Mouse (Mus musculus) lung, embryonic 15.5 days (tissue): Measurements from ENCODE around the gene Fam71d. TPM values are rescaled to one million over a fixed set of nuclear protein-coding genes. Genes with fewer than 3 reads are reported as not detected.
A peak's percentile ranks its signal among the peaks of the same experiment; 100 is the strongest.

Experiments
- ATAC-seq: fragments of 200-750 bp; cut with Nextera tagmentation; 2 replicates; pipeline ENCODE4 v1.8.0; 2017; ENCODE audit warnings: moderate number of reproducible peaks, borderline replicate concordance; ENCODE audit not compliant: low FRiP score, low TSS enrichment; ENCODE audit errors: extremely low read depth
- H3K27ac ChIP-seq: fragments of 300-500 bp; sonication (generic); 2 replicates; pipeline ENCODE4 v1.5.1; 2015; ENCODE audit warnings: moderate library complexity, mild to moderate bottlenecking, inconsistent platforms
- H3K27me3 ChIP-seq: fragments of 300-500 bp; sonication (generic); 2 replicates; pipeline ENCODE4 v1.6.1; 2015; ENCODE audit warnings: inconsistent platforms
- H3K36me3 ChIP-seq: fragments of 300-500 bp; sonication (generic); 2 replicates; pipeline ENCODE4 v1.6.1; 2015; ENCODE audit warnings: inconsistent platforms
- H3K4me1 ChIP-seq: fragments of 300-500 bp; sonication (generic); 2 replicates; pipeline ENCODE4 v1.6.1; 2015; ENCODE audit warnings: inconsistent platforms
- H3K4me2 ChIP-seq: fragments of 300-500 bp; sonication (generic); 2 replicates; pipeline ENCODE4 v1.6.1; 2015; ENCODE audit warnings: inconsistent platforms, mild to moderate bottlenecking, moderate library complexity
- H3K4me3 ChIP-seq: fragments of 300-500 bp; sonication (generic); 2 replicates; pipeline ENCODE4 v1.5.1; 2015; ENCODE audit warnings: mild to moderate bottlenecking, inconsistent platforms
- H3K9ac ChIP-seq: fragments of 300-500 bp; sonication (generic); 2 replicates; pipeline ENCODE4 v1.6.1; 2015; ENCODE audit warnings: inconsistent platforms
- H3K9me3 ChIP-seq: fragments of 300-500 bp; sonication (generic); 2 replicates; pipeline ENCODE4 v1.6.1; 2016; ENCODE audit warnings: inconsistent platforms
- WGBS: fragments of 180-500 bp; shearing (Covaris S2); methylation state at CpG from one replicate; pipeline ENCODE4 v1.1.7; 2015; 5-methylcytosine and 5-hydroxymethylcytosine counted together
- polyA plus RNA-seq: library from polyadenylated mRNA; unstranded; fragments of >200 nt; fragmentation: Nextera tagmentation; extraction: Ambion mirVana; gene quantifications from 2 replicates; pipeline ENCODE4 v1.2.1, GENCODE M21; 2015

Gene Fam71d
- not detected in 2 replicates for polyA plus RNA-seq

GRCm38 (mm10) chr12:78691325-78691724 is at the start of gene Fam71d:
Gene Fam71d, plus strand, starts transcription at chr12:78691535.
- H3K9me3 ChIP-seq, result no peaks in the 10 kb centered on the region
- no peak within 1 kb of the TSS for H3K4me2 ChIP-seq
- no peak within 1 kb of the TSS for H3K4me3 ChIP-seq
- no peaks in the 10 kb centered on the region for H3K36me3 ChIP-seq
- no peaks in the 10 kb centered on the region for H3K4me1 ChIP-seq
- 69% methylated on average over 1 of the region's 1 CpGs for WGBS
- H3K9ac ChIP-seq, result no peak within 1 kb of the TSS
- ATAC-seq, result no peak
- no peaks in the 10 kb centered on the region for H3K27me3 ChIP-seq
- H3K27ac ChIP-seq, result no peak within 1 kb of the TSS

- Histone ChIP-seq H3K9ac (no peak overlapping the region), H3K4me3 (no peak overlapping the region), H3K27ac (no peak overlapping the region), H3K4me2 (no peak overlapping the region), H3K27me3 (no peaks in the 10 kb centered on the region), H3K9me3 (no peaks in the 10 kb centered on the region), H3K36me3 (no peaks in the 10 kb centered on the region), H3K4me1 (0 out of 2 replicates have a peak, but pooled peaks cover 3% of the 10 kb centered on the region)
- WGBS, result 76% methylated on average over 2 of the region's 2 CpGs
- ATAC-seq, result no peak
Observed at GRCm38 (mm10) chr12:78643691-78644090, 47.6 kb upstream of the Fam71d start.

- Histone ChIP-seq H3K4me3 (no peak overlapping the region), H3K9me3 (no peaks in the 10 kb centered on the region), H3K9ac (no peak overlapping the region), H3K36me3 (no peaks in the 10 kb centered on the region), H3K27me3 (no peaks in the 10 kb centered on the region), H3K4me1 (no peaks in the 10 kb centered on the region), H3K4me2 (no peak overlapping the region), H3K27ac (no peak overlapping the region)
- no peak for ATAC-seq
- 58% methylated on average over 1 of the region's 1 CpGs for WGBS
Observed at GRCm38 (mm10) chr12:78645282-78645681, 46.1 kb upstream of the Fam71d start.

- H3K9ac ChIP-seq, result no peak overlapping the region
- H3K4me1 ChIP-seq, result no peaks in the 10 kb centered on the region
- no peak overlapping the region for H3K4me2 ChIP-seq
- no peaks in the 10 kb centered on the region for H3K36me3 ChIP-seq
- H3K27me3 ChIP-seq, result no peaks in the 10 kb centered on the region
- WGBS, result 27% methylated on average over 2 of the region's 2 CpGs
- no peaks in the 10 kb centered on the region for H3K9me3 ChIP-seq
- ATAC-seq, result no peak
- no peak overlapping the region for H3K27ac ChIP-seq
- no peak overlapping the region for H3K4me3 ChIP-seq
Observed at GRCm38 (mm10) chr12:78659718-78660304, 31.5 kb upstream of the Fam71d start.

GRCm38 (mm10) chr12:78678101-78678806 is 13.1 kb upstream of the Fam71d start:
- Histone ChIP-seq H3K27ac (no peak overlapping the region), H3K27me3 (no peaks in the 10 kb centered on the region), H3K4me3 (no peak overlapping the region), H3K9ac (no peak overlapping the region), H3K4me1 (peaks cover 11% of the 10 kb centered on the region), H3K36me3 (no peaks in the 10 kb centered on the region), H3K9me3 (no peaks in the 10 kb centered on the region), H3K4me2 (no peak overlapping the region)
- ATAC-seq, result no peak
- 81% methylated on average over 5 of the region's 5 CpGs for WGBS

- Histone ChIP-seq H3K36me3 (no peaks in the 10 kb centered on the region), H3K4me2 (no peak overlapping the region), H3K9me3 (no peaks in the 10 kb centered on the region), H3K9ac (no peak overlapping the region), H3K27me3 (no peaks in the 10 kb centered on the region), H3K4me3 (no peak overlapping the region), H3K4me1 (peaks cover 11% of the 10 kb centered on the region), H3K27ac (no peak overlapping the region)
- WGBS, result 85% methylated on average over 2 of the region's 2 CpGs
- ATAC-seq, result no peak
Observed at GRCm38 (mm10) chr12:78678807-78679189, 12.5 kb upstream of the Fam71d start.

- Histone ChIP-seq H3K27ac (peak overlapping the region; percentile 2; the same call in 1 of the 2 replicates), H3K9me3 (no peaks in the 10 kb centered on the region), H3K27me3 (no peaks in the 10 kb centered on the region), H3K4me1 (peaks cover 11% of the 10 kb centered on the region), H3K9ac (no peak overlapping the region), H3K4me3 (no peak overlapping the region), H3K36me3 (no peaks in the 10 kb centered on the region), H3K4me2 (no peak overlapping the region)
- 57% methylated on average over 2 of the region's 2 CpGs for WGBS
- ATAC-seq, result peak; percentile 73; the same call in 1 of the 2 replicates
Observed at GRCm38 (mm10) chr12:78681048-78681447, 10.3 kb upstream of the Fam71d start.

GRCm38 (mm10) chr12:78682279-78682678 is 9.1 kb upstream of the Fam71d start:
- Histone ChIP-seq H3K9ac (no peak overlapping the region), H3K9me3 (no peaks in the 10 kb centered on the region), H3K36me3 (no peaks in the 10 kb centered on the region), H3K27me3 (no peaks in the 10 kb centered on the region), H3K4me1 (peaks cover 11% of the 10 kb centered on the region), H3K4me2 (no peak overlapping the region), H3K27ac (no peak overlapping the region), H3K4me3 (no peak overlapping the region)
- WGBS, result 31% methylated on average over 4 of the region's 4 CpGs
- ATAC-seq, result no peak

- ATAC-seq, result no peak
- Histone ChIP-seq H3K9ac (no peak overlapping the region), H3K27ac (no peak overlapping the region), H3K4me1 (peaks cover 11% of the 10 kb centered on the region), H3K36me3 (no peaks in the 10 kb centered on the region), H3K27me3 (no peaks in the 10 kb centered on the region), H3K9me3 (no peaks in the 10 kb centered on the region), H3K4me2 (no peak overlapping the region), H3K4me3 (no peak overlapping the region)
- WGBS, result 35% methylated on average over 1 of the region's 1 CpGs
Observed at GRCm38 (mm10) chr12:78685669-78686215, 5.6 kb upstream of the Fam71d start.

GRCm38 (mm10) chr12:78688876-78689275 is 2.5 kb upstream of the Fam71d start:
- Histone ChIP-seq H3K4me1 (no peaks in the 10 kb centered on the region), H3K27ac (no peak overlapping the region), H3K4me3 (no peak overlapping the region), H3K36me3 (no peaks in the 10 kb centered on the region), H3K4me2 (no peak overlapping the region), H3K9me3 (no peaks in the 10 kb centered on the region), H3K9ac (no peak overlapping the region), H3K27me3 (no peaks in the 10 kb centered on the region)
- WGBS, result 76% methylated on average over 5 of the region's 5 CpGs
- no peak for ATAC-seq

- no peak overlapping the region for H3K9ac ChIP-seq
- H3K4me2 ChIP-seq, result no peak overlapping the region
- no peaks in the 10 kb centered on the region for H3K4me1 ChIP-seq
- no peak overlapping the region for H3K4me3 ChIP-seq
- H3K36me3 ChIP-seq, result no peaks in the 10 kb centered on the region
- no peak overlapping the region for H3K27ac ChIP-seq
- WGBS, result 90% methylated on average over 2 of the region's 2 CpGs
- no peaks in the 10 kb centered on the region for H3K27me3 ChIP-seq
- no peaks in the 10 kb centered on the region for H3K9me3 ChIP-seq
- no peak for ATAC-seq
Observed at GRCm38 (mm10) chr12:78693281-78693680, 1.9 kb downstream of the Fam71d start.

- no peak overlapping the region for H3K4me3 ChIP-seq
- no peak for ATAC-seq
- 69% methylated on average over 2 of the region's 2 CpGs for WGBS
- no peak overlapping the region for H3K27ac ChIP-seq
- H3K27me3 ChIP-seq, result no peaks in the 10 kb centered on the region
- H3K4me1 ChIP-seq, result no peaks in the 10 kb centered on the region
- no peaks in the 10 kb centered on the region for H3K36me3 ChIP-seq
- no peak overlapping the region for H3K9ac ChIP-seq
- H3K4me2 ChIP-seq, result no peak overlapping the region
- no peaks in the 10 kb centered on the region for H3K9me3 ChIP-seq
Observed at GRCm38 (mm10) chr12:78717783-78718182, 26.4 kb downstream of the Fam71d start.
